In genomic region chr2:119108554-119108953, GRCm38 (mm10) we compare ENCODE assay signal across 8 mouse cellular contexts. TPM values are rescaled to one million over a fixed set of nuclear protein-coding genes. Genes with fewer than 3 reads are reported as not detected.
DNase-seq lines count a peak whose midpoint lies in the region; ATAC-seq lines count a peak whose summit lies in the region.

No protein-coding gene starts in this region.

- no peaks in the 10 kb centered on the region for H3K9me3 ChIP-seq in heart, embryonic 11.5 days (replicated peaks; ENCODE audit: control insufficient read depth, low read length)
- no peaks in the 10 kb centered on the region for H3K9me3 ChIP-seq in heart, embryonic 10.5 days

- no peak overlapping the region for H3K4me2 ChIP-seq in heart, embryonic 11.5 days

- peak; percentile 92 for DNase-seq in heart, adult 11 months
- DNase-seq in R1 (ENCODE audit: low read depth, low spot score) = peak; percentile 88
- DNase-seq in heart, embryonic 10.5 days (ENCODE audit: low spot score) = peak; percentile 87
- DNase-seq in lung, postnatal 14 days = peak; percentile 31
- DNase-seq in cerebellum, adult 11 months = no peak
- no peak for DNase-seq in right cerebral cortex, postnatal 10 days (ENCODE audit: low spot score in 2 of 2)

- H3K27ac ChIP-seq in heart, embryonic 11.5 days (ENCODE audit: low read depth, low read length) = no peak overlapping the region
- no peak overlapping the region for H3K27ac ChIP-seq in heart, embryonic 10.5 days

- peaks cover 4% of the 10 kb centered on the region for H3K4me1 ChIP-seq in heart, embryonic 11.5 days (ENCODE audit: control insufficient read depth, insufficient read depth, low read length)
- peaks cover 7% of the 10 kb centered on the region for H3K4me1 ChIP-seq in heart, embryonic 10.5 days

- no peaks in the 10 kb centered on the region for H3K27me3 ChIP-seq in heart, embryonic 11.5 days (ENCODE audit: control insufficient read depth, insufficient read depth, low read length)
- H3K27me3 ChIP-seq in heart, embryonic 10.5 days (ENCODE audit: insufficient read depth, poor library complexity, severe bottlenecking) = no peaks in the 10 kb centered on the region

- WGBS in heart, embryonic 11.5 days (ENCODE audit: insufficient replicate concordance) = 41% methylated on average over 4 of the region's 4 CpGs
- 48% methylated on average over 4 of the region's 4 CpGs for WGBS in heart, embryonic 10.5 days

- no peak overlapping the region for H3K4me3 ChIP-seq in heart, embryonic 11.5 days (ENCODE audit: low read depth, low read length)
- H3K4me3 ChIP-seq in heart, embryonic 10.5 days = no peak overlapping the region

- no peak for ATAC-seq in heart, embryonic 11.5 days (replicated peaks; ENCODE audit: insufficient number of reproducible peaks, low FRiP score, low TSS enrichment)
- ATAC-seq in monocyte, adult 5-6 weeks (replicated peaks; ENCODE audit: insufficient number of reproducible peaks, low FRiP score, low TSS enrichment, poor library complexity, severe bottlenecking) = no peak

- H3K36me3 ChIP-seq in heart, embryonic 11.5 days (ENCODE audit: control insufficient read depth, insufficient read depth, low read length) = peaks cover 3% of the 10 kb centered on the region; the same call in 1 of the 2 replicates
- peaks cover 26% of the 10 kb centered on the region; the same call in 1 of the 2 replicates for H3K36me3 ChIP-seq in heart, embryonic 10.5 days

- H3K9ac ChIP-seq in heart, embryonic 11.5 days (ENCODE audit: low read depth, low read length) = no peak overlapping the region

RNA-seq across cellular contexts. Expression of gene Rad51, which starts 4.0 kb away (rescaled TPM):
- polyA plus RNA-seq in heart, embryonic 11.5 days (2014; fragmentation: Nextera tagmentation; extraction: Ambion mirVana) = 33.4 and 39.6 TPM in 2 replicates
- 45.1 and 54.8 TPM in 2 replicates for polyA plus RNA-seq in heart, embryonic 10.5 days (2016; fragmentation: Nextera tagmentation; extraction: Ambion mirVana)
- 0.53 to 2.4 TPM (median 2.3 TPM) in 3 replicates for total RNA-seq in monocyte, adult 5-6 weeks (2017)

RNA-seq across cellular contexts. Expression of gene Rmdn3, which starts 48.3 kb away (rescaled TPM):
- polyA plus RNA-seq in heart, embryonic 11.5 days (2014; fragmentation: Nextera tagmentation; extraction: Ambion mirVana) = 30.3 and 33.3 TPM in 2 replicates
- 36.4 and 43.8 TPM in 2 replicates for polyA plus RNA-seq in heart, embryonic 10.5 days (2016; fragmentation: Nextera tagmentation; extraction: Ambion mirVana)
- 22.5 to 29.1 TPM (median 25.2 TPM) in 3 replicates for total RNA-seq in monocyte, adult 5-6 weeks (2017)

RNA-seq across cellular contexts. Expression of gene Gchfr, which starts 59.0 kb away (rescaled TPM):
- polyA plus RNA-seq in heart, embryonic 11.5 days (2014; fragmentation: Nextera tagmentation; extraction: Ambion mirVana) = 6.4 and 7.4 TPM in 2 replicates
- polyA plus RNA-seq in heart, embryonic 10.5 days (2016; fragmentation: Nextera tagmentation; extraction: Ambion mirVana) = 7.4 and 9.1 TPM in 2 replicates
- 3.9 TPM in 1 of 3 replicates, not detected in the others for total RNA-seq in monocyte, adult 5-6 weeks (2017)

Comparison
In these comparisons a context has a peak if more than half of its experiments do, and no peak if none do; other contexts are left out.
1. DNase-seq: peak in heart, adult 11 months (single experiment), R1 (single experiment), heart, embryonic 10.5 days (single experiment) and lung, postnatal 14 days (single experiment); none in cerebellum, adult 11 months (single experiment) and right cerebral cortex, postnatal 10 days (0 of 2).